Mouse (Mus musculus) urinary bladder, adult 18-20 months (tissue): Measurements from ENCODE around the gene Fbxl15.

Source experiments
- DNase-seq, 2 experiments: peaks; one replicate each; pipeline ENCODE4 v3.0.0; 2022; ENCODE audit warnings: low spot score in 2 of 2, mixed read lengths in 2 of 2

Fbxl15 gene

GRCm38 (mm10) chr19:46328081-46329030, at the start of gene Fbxl15:
Fbxl15 (plus strand) TSS chr19:46328184.
- peak; percentile 88 to 90 for DNase-seq

GRCm38 (mm10) chr19:46282081-46282849, 45.7 kb upstream of the Fbxl15 start:
- DNase-seq, result no peak

GRCm38 (mm10) chr19:46284686-46285085, 43.3 kb upstream of the Fbxl15 start:
- no peak for DNase-seq

DNA sequence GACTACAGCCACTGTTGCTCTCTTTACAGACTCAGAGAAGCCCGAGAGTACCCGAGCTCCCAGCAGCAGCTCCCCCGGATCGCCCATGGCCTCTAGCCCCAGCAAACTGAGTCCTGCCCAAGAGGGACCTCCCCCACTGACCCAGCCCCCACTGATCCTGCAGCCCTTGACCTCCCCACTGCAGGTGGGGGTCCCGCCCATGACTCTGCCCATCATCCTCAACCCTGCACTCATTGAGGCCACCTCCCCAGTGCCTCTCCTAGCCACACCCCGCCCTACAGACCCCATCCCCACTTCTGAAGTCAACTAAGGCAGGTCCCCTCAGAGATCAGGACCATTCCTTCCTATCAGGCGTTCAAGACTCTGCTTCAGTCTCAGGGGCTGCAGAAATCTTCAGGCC, 42.4 kb upstream of the Fbxl15 start:
- no peak for DNase-seq

DNA sequence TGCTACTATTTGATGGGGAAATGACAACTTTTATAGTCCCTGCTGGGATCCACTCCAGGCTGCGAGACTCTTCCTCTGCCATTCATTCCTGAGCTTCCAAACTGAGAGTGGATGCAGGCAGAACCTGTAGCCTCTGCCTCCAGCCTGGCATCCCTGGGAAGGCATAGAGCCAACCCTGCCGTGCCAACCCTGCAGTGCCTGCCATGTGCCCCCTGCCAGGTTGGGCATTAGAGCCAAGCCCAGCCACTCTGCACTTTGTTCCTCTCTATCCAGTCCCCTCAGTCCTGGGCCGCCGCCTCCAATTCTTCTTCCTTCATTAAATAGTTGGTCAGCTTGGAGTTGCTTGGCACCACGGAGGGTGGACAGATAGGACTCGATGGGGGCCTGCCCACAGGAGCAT, 41.9 kb upstream of the Fbxl15 start:
- DNase-seq, result no peak

DNA sequence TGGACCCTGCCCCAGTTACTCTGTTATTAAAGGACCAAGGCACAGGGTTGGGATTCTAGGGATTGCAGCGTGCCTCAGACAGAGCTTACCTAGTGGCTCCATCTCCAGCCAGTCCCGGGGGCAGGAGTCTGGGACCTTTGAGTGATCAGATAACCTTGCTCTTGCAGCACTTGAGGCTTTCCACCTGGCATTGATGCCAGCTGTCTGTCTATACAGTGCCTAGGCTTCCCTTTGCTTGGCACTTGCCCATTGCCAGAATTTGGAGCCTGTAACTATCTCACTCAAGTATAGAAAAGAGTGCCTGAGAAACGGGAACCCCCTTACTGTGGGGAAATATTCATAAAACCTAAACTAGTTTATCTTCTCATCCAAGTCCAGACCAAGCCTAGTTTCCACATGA, 41.1 kb upstream of the Fbxl15 start:
- no peak for DNase-seq

DNA sequence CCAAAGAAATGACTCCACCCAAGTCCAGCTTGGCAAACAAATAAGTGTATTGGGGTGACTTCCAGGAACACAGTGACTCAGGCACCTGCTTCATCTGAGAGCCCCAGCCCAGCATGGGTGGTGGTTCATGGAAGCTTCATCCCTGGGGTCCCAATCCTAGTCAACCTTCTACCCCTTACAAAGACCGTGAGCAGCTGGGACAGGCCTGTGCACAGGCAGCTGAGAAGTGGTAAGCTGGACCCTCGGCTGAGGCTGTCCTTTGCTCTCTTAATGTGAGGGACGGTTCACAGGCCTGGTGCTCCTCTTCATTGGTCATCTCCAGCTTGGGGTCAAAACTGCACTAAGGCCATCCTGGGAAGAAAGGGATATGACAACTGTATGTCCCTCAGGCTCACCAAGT, 40.4 kb upstream of the Fbxl15 start:
- DNase-seq, result no peak

DNA sequence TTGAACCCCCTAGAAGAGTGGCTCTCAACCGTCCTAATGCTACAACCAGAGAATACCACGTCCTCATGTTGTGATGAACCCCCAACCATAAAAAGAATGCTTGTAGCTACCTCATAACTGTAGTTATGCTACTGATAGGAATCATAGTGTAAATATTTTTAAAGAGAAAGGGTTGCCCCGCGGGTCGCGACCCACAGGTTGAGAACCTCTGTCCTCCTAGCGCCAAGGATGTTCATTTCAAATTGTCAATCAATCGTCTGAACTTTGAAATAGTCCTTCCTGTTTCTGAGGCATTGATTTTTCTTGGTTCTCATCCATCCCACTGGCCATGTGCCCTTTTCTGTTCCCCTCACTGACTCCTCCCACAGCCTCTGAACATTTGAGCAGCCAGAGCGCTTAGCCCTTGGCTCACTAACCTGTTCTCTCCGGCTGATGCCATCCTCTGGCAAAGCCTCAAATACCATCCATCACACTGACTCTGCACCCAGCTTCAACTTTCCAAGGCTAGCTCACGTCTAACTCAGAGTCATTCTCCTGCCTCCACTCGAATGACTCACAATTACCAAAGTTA, 37.4 kb upstream of the Fbxl15 start:
- no peak for DNase-seq

GRCm38 (mm10) chr19:46296938-46297337, 31.0 kb upstream of the Fbxl15 start:
- no peak for DNase-seq

DNA sequence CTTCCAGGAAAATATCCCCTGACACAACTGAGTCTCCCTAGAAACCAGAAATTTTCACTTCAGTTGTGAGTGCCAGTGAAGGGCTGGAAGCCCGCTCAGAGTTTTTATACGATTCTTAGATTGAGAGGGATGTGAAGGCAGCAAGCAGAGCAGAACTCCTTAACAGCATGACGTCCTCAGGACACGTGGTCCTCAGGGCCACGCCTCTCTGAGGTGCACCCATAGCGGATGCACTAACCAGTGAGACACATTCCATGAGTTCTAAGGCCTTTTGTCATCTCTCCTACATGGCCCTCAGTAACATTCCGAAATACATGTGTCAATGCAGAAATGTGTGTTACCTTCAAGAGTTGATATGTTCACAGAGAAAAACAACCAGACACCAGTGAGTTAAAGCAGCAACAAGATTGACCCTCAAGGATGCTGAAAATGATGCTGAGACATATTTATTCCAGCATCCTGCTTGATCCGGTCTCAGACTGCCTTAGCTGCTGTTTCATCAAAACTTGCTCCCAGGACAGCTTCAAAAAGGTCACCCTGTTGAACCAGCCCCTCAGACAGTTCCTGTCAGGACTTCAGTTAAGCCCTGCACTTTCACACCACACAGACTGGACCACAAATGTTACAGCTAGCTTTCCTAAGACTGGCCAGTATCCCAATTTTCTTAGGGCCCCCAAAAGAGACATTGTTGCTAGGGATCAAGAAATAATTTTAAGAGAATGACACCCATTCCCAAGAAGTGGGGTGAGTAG, 27.5 kb upstream of the Fbxl15 start:
- DNase-seq, result no peak

GRCm38 (mm10) chr19:46302551-46302950, 25.4 kb upstream of the Fbxl15 start:
- DNase-seq, result no peak

DNA sequence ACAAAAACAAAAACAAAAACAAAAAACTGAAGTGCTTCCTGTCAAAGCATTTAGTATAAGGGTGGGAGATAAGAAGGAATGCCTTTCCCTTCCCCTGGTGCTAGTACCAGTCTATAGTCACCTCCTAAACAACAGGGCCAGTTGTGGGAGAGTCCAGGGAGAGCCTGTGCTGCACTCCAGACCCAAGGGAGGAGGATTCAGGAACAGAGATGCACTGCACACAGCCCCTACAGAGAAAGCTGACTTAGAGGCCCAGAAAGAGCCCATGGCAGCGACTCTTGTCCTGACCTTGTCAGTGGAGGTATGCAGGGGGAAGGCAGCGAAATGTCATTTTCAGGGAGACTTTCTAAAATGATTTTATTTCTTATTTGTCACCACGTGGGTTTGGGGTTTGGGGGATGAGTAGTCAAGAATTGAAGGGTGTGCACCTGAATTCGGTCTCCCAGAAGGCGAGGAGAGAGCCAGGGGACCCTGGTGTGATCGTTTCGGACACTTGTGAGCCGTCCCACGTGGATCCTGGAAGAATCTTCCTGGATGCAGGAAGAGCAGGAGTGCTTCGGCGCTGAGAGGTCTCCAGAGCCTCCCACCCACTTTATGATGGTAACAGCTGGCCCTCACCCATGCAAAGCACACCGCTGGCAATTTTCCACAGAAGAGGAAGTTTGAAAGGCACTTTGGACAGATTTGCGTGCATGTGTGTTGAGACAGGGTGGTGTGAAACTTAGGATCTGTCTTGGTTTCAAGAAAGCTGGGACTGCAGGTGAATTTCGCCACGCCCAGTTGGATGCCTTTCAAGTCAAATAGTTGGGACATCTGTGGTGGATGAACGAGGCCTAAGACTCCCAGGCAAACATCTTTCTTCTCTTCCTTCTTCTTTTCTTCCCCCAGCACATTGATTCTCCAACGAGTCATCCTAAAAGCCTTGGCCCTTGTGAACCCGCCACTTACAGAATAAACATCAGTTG, 24.5 kb upstream of the Fbxl15 start:
- no peak for DNase-seq

DNA sequence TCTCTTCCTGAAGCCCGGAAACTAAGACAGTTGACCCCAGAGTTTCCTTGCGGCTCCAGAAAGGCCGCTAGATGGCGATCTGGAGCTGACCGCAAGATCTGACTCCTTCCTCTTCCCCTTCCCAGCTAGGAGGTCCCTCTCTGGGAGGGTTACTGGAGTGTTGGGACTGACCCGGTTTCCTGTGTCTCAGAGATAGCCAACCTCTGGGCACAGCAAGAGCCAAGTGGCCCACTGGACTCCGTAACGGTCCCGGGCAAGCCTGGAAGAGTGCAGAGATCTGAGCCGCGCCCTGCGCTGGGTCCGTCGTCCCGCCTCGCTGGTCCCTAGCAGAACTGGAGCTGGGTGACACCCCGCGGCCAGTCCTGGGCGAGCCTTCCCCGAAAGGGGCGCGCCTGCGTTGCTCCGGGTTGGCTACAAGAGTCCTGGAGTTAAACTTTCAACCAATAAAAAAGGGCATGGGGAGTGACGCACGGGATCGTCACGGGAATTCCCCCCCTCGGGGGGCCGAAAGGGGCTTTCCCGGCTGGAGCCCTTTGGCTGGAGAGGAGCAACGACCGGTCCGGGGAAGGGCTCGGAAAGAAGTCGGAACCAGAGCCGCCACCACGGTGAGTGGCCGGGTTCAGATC, 23.7 kb upstream of the Fbxl15 start, which contains the start of gene Nfkb2:
Gene Nfkb2, plus strand, starts transcription at position 105 of the 626 bp plus-strand sequence.
- DNase-seq, result peak; percentile 88 to 94

DNA sequence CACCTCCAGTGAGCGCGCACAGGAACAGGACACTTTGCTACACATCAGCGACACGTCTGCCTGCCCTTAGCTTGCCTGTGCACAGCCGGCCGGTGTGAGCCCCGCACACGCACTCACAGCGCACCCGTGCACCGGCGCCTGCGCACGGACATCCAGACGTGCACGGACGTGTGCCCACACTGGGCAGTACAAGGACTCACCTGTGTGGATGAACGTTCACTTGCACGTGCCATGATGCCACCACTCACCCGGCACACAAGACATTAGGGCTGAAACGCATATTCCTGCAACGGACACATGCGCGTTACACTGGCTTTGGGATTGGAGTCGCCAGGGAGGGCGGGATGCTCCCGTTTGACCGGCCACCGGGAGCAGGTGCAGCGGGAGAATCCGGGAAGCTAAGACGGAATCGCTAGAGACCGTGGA, 23.1 kb upstream of the Fbxl15 start:
- DNase-seq, result peak in 1 of 2 experiments; percentile 58

DNA sequence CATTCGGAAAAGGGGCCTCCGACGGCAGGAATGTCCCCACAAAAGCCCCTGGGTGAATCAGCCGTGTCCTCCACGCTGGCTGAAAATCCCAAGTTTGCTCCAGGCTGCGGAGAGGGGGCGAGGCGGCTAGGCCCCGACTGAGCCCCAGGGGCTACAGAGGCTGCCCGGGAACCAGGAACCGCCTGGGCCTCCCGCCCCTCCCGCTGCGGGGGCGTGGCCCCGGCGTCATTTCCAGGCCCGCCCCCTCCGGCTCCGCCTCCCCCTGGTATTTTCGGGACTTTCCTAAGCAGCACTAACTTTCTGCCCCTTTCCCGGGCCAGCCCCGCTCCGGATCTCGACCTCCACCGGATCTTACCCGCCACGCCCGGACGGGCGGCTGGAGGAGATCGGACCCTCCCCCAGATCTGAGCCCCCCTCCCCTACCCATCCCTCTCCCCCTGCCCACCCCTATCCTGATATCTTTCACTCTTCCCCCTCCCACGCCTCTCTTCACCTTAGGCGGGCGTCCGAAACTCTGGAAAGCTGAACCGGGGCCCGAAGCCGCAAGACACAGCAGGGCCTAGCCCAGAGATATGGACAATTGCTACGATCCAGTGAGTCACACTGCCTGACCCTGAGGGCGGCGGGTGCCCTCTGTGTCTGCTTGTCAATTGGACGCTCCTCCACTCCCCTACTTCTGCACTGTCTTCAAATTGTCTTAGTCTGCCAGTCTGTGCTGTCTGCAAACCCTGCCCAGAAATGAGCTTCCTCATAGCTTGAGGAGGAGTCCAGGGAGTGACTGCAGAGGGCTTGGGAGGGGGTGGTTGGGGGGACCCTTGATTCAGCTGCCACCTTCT, 22.3 kb upstream of the Fbxl15 start:
- peak; percentile 84 to 87 for DNase-seq

DNA sequence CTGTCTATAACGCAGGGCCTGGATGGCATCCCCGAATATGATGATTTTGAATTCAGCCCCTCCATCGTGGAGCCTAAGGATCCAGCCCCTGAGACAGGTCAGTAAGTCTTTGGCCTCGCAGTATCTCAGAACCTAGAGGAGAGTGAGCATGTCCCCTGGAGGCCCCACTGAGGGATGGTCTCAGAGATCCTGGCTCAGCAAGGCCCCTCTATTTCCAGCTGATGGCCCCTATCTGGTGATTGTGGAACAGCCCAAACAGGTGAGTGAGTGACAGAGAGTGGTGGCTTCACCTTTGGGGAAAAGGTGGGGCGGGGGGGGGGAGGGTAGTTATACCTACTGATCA, 21.7 kb upstream of the Fbxl15 start:
- no peak for DNase-seq

DNA sequence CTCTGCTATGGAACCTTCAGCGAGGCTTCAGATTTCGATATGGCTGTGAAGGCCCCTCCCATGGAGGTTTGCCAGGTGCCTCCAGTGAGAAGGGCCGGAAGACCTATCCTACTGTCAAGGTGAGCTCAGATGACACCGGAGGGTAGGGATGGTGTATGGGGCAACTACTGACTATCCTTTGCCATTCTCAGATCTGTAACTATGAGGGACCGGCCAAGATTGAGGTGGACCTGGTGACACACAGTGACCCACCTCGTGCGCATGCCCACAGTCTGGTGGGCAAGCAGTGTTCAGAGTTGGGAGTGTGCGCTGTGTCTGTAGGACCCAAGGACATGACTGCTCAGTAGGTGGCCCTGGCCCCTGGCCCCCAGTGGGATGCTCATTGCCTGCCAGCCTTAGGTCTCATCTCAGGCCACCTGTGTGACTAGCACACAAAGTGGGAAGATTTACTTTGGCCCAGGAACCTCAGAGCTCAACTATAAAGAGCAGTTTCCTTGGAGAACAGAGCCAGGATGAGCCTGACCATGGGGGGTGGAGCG, 21.2 kb upstream of the Fbxl15 start:
- DNase-seq, result no peak

GRCm38 (mm10) chr19:46307781-46308180, 20.2 kb upstream of the Fbxl15 start:
- no peak for DNase-seq

DNA sequence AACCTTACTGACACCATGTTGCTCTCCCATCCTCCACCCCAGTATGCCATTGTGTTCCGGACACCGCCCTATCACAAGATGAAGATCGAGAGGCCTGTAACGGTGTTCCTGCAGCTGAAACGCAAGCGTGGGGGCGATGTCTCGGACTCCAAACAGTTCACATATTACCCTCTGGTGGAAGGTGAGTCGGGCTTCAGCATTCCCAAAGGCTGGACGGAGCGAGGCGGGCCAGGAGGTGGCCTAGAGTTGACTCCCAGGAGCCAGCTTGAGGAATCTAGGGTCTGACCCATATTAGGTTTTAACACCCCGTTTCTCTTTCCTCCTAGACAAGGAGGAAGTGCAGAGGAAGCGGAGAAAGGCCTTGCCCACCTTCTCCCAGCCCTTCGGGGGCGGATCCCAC, 19.7 kb upstream of the Fbxl15 start:
- DNase-seq, result no peak
